Mouse (Mus musculus): ENCODE measurements around the gene Fam214b. TPM values are rescaled to one million over a fixed set of nuclear protein-coding genes. Genes with fewer than 3 reads are reported as not detected.
A peak's percentile ranks its signal among the peaks of the same experiment; 100 is the strongest.

Gene Fam214b
- 39.2 and 48.2 TPM in 2 replicates for polyA plus RNA-seq (2015; fragmentation: Nextera tagmentation; extraction: Ambion mirVana)

- H3K27ac ChIP-seq (ENCODE audit: low read length), result peak within 1 kb of the TSS; percentile 95
- H3K4me3 ChIP-seq (replicated peaks; ENCODE audit: low read length), result peak within 1 kb of the TSS; percentile 74
- peak; percentile 89 for ATAC-seq
- H3K27me3 ChIP-seq (replicated peaks; ENCODE audit: control insufficient read depth, insufficient read depth, low read length), result no peaks in the 10 kb centered on the region
- H3K4me1 ChIP-seq (replicated peaks; ENCODE audit: control insufficient read depth, insufficient read depth, low read length), result peaks cover 31% of the 10 kb centered on the region
- H3K4me2 ChIP-seq (ENCODE audit: low read length), result peak within 1 kb of the TSS; percentile 86
- H3K36me3 ChIP-seq (ENCODE audit: control insufficient read depth, insufficient read depth), result no peaks in the 10 kb centered on the region
- H3K9ac ChIP-seq (replicated peaks; ENCODE audit: low read depth, low read length), result peak within 1 kb of the TSS; percentile 72
- under 1% methylated on average over 33 of the region's 33 CpGs for WGBS
- no peaks in the 10 kb centered on the region for H3K9me3 ChIP-seq (ENCODE audit: control insufficient read depth, low read length)
Measured at GRCm38 (mm10) chr4:43045659-43046302, at the start of gene Fam214b. Gene Fam214b, minus strand, starts transcription at chr4:43046220.

GRCm38 (mm10) chr4:43091183-43091582, 45.2 kb upstream of the Fam214b start:
- H3K36me3 ChIP-seq (ENCODE audit: control insufficient read depth, insufficient read depth), result no peaks in the 10 kb centered on the region
- 89% methylated on average over 4 of the region's 4 CpGs for WGBS
- no peaks in the 10 kb centered on the region for H3K27me3 ChIP-seq (replicated peaks; ENCODE audit: control insufficient read depth, insufficient read depth, low read length)
- H3K4me2 ChIP-seq (ENCODE audit: low read length), result no peak overlapping the region
- H3K9ac ChIP-seq (replicated peaks; ENCODE audit: low read depth, low read length), result no peak overlapping the region
- H3K27ac ChIP-seq (ENCODE audit: low read length), result no peak overlapping the region
- H3K4me3 ChIP-seq (replicated peaks; ENCODE audit: low read length), result no peak overlapping the region
- H3K4me1 ChIP-seq (replicated peaks; ENCODE audit: control insufficient read depth, insufficient read depth, low read length), result no peaks in the 10 kb centered on the region
- no peak for ATAC-seq
- H3K9me3 ChIP-seq (ENCODE audit: control insufficient read depth, low read length), result no peaks in the 10 kb centered on the region

GRCm38 (mm10) chr4:43089950-43090349, 43.9 kb upstream of the Fam214b start:
- H3K27ac ChIP-seq (ENCODE audit: low read length), result no peak overlapping the region
- no peaks in the 10 kb centered on the region for H3K9me3 ChIP-seq (ENCODE audit: control insufficient read depth, low read length)
- ATAC-seq, result no peak
- no peaks in the 10 kb centered on the region for H3K4me1 ChIP-seq (replicated peaks; ENCODE audit: control insufficient read depth, insufficient read depth, low read length)
- no peaks in the 10 kb centered on the region for H3K27me3 ChIP-seq (replicated peaks; ENCODE audit: control insufficient read depth, insufficient read depth, low read length)
- no peak overlapping the region for H3K4me2 ChIP-seq (ENCODE audit: low read length)
- no peaks in the 10 kb centered on the region for H3K36me3 ChIP-seq (ENCODE audit: control insufficient read depth, insufficient read depth)
- no peak overlapping the region for H3K4me3 ChIP-seq (replicated peaks; ENCODE audit: low read length)
- 98% methylated on average over 2 of the region's 2 CpGs for WGBS
- H3K9ac ChIP-seq (replicated peaks; ENCODE audit: low read depth, low read length), result no peak overlapping the region

GRCm38 (mm10) chr4:43082458-43082857, 36.4 kb upstream of the Fam214b start:
- Histone ChIP-seq H3K27me3 (replicated peaks; ENCODE audit: control insufficient read depth, insufficient read depth, low read length) (no peaks in the 10 kb centered on the region), H3K4me1 (replicated peaks; ENCODE audit: control insufficient read depth, insufficient read depth, low read length) (peaks cover 2% of the 10 kb centered on the region), H3K27ac (ENCODE audit: low read length) (no peak overlapping the region), H3K9me3 (ENCODE audit: control insufficient read depth, low read length) (no peaks in the 10 kb centered on the region), H3K4me3 (replicated peaks; ENCODE audit: low read length) (no peak overlapping the region), H3K4me2 (ENCODE audit: low read length) (no peak overlapping the region), H3K36me3 (ENCODE audit: control insufficient read depth, insufficient read depth) (no peaks in the 10 kb centered on the region), H3K9ac (replicated peaks; ENCODE audit: low read depth, low read length) (no peak overlapping the region)
- no peak for ATAC-seq
- 78% methylated on average over 2 of the region's 2 CpGs for WGBS

- no peaks in the 10 kb centered on the region for H3K27me3 ChIP-seq (replicated peaks; ENCODE audit: control insufficient read depth, insufficient read depth, low read length)
- 53% methylated on average over 7 of the region's 7 CpGs for WGBS
- ATAC-seq, result no peak
- H3K9ac ChIP-seq (replicated peaks; ENCODE audit: low read depth, low read length), result no peak overlapping the region
- no peak overlapping the region for H3K4me3 ChIP-seq (replicated peaks; ENCODE audit: low read length)
- no peak overlapping the region for H3K4me2 ChIP-seq (ENCODE audit: low read length)
- peaks cover 2% of the 10 kb centered on the region for H3K4me1 ChIP-seq (replicated peaks; ENCODE audit: control insufficient read depth, insufficient read depth, low read length)
- no peaks in the 10 kb centered on the region for H3K9me3 ChIP-seq (ENCODE audit: control insufficient read depth, low read length)
- no peak overlapping the region for H3K27ac ChIP-seq (ENCODE audit: low read length)
- H3K36me3 ChIP-seq (ENCODE audit: control insufficient read depth, insufficient read depth), result no peaks in the 10 kb centered on the region
Measured at GRCm38 (mm10) chr4:43078071-43078718, 32.2 kb upstream of the Fam214b start.

- Histone ChIP-seq H3K27me3 (replicated peaks; ENCODE audit: control insufficient read depth, insufficient read depth, low read length) (no peaks in the 10 kb centered on the region), H3K4me3 (replicated peaks; ENCODE audit: low read length) (no peak overlapping the region), H3K4me1 (replicated peaks; ENCODE audit: control insufficient read depth, insufficient read depth, low read length) (peaks cover 2% of the 10 kb centered on the region), H3K9ac (replicated peaks; ENCODE audit: low read depth, low read length) (no peak overlapping the region), H3K36me3 (ENCODE audit: control insufficient read depth, insufficient read depth) (no peaks in the 10 kb centered on the region), H3K9me3 (ENCODE audit: control insufficient read depth, low read length) (no peaks in the 10 kb centered on the region), H3K4me2 (ENCODE audit: low read length) (no peak overlapping the region), H3K27ac (ENCODE audit: low read length) (no peak overlapping the region)
- no peak for ATAC-seq
Measured at GRCm38 (mm10) chr4:43074923-43075322, 28.9 kb upstream of the Fam214b start.

- H3K4me3 ChIP-seq (replicated peaks; ENCODE audit: low read length), result no peak overlapping the region
- H3K27me3 ChIP-seq (replicated peaks; ENCODE audit: control insufficient read depth, insufficient read depth, low read length), result no peaks in the 10 kb centered on the region
- H3K27ac ChIP-seq (ENCODE audit: low read length), result no peak overlapping the region
- 98% methylated on average over 4 of the region's 4 CpGs for WGBS
- ATAC-seq, result no peak
- H3K9me3 ChIP-seq (ENCODE audit: control insufficient read depth, low read length), result no peaks in the 10 kb centered on the region
- peaks cover 5% of the 10 kb centered on the region for H3K4me1 ChIP-seq (replicated peaks; ENCODE audit: control insufficient read depth, insufficient read depth, low read length)
- no peak overlapping the region for H3K9ac ChIP-seq (replicated peaks; ENCODE audit: low read depth, low read length)
- no peak overlapping the region for H3K4me2 ChIP-seq (ENCODE audit: low read length)
- no peaks in the 10 kb centered on the region for H3K36me3 ChIP-seq (ENCODE audit: control insufficient read depth, insufficient read depth)
Measured at GRCm38 (mm10) chr4:43065471-43065870, 19.5 kb upstream of the Fam214b start.

- peak overlapping the region; percentile 65 for H3K4me2 ChIP-seq (ENCODE audit: low read length)
- no peak for ATAC-seq
Measured at GRCm38 (mm10) chr4:43060286-43060685, 14.3 kb upstream of the Fam214b start.

GRCm38 (mm10) chr4:43059697-43060096, 13.7 kb upstream of the Fam214b start:
- Histone ChIP-seq H3K9me3 (ENCODE audit: control insufficient read depth, low read length) (no peaks in the 10 kb centered on the region), H3K27me3 (replicated peaks; ENCODE audit: control insufficient read depth, insufficient read depth, low read length) (no peaks in the 10 kb centered on the region), H3K27ac (ENCODE audit: low read length) (no peak overlapping the region), H3K4me2 (ENCODE audit: low read length) (peak overlapping the region; percentile 65), H3K36me3 (ENCODE audit: control insufficient read depth, insufficient read depth) (no peaks in the 10 kb centered on the region), H3K9ac (replicated peaks; ENCODE audit: low read depth, low read length) (0 out of 2 replicates have a peak overlapping the region, but pooled peaks have one; percentile 10), H3K4me3 (replicated peaks; ENCODE audit: low read length) (peak overlapping the region; percentile 74), H3K4me1 (replicated peaks; ENCODE audit: control insufficient read depth, insufficient read depth, low read length) (peaks cover 18% of the 10 kb centered on the region)
- 22% methylated on average over 3 of the region's 3 CpGs for WGBS
- ATAC-seq, result no peak

More at GRCm38 (mm10) chr4:43060286-43060685, 14.3 kb upstream of the Fam214b start:
- Histone ChIP-seq H3K4me1 (replicated peaks; ENCODE audit: control insufficient read depth, insufficient read depth, low read length) (peaks cover 18% of the 10 kb centered on the region), H3K9me3 (ENCODE audit: control insufficient read depth, low read length) (no peaks in the 10 kb centered on the region), H3K4me3 (replicated peaks; ENCODE audit: low read length) (0 out of 2 replicates have a peak overlapping the region, but pooled peaks have one; percentile 2), H3K27ac (ENCODE audit: low read length) (no peak overlapping the region), H3K9ac (replicated peaks; ENCODE audit: low read depth, low read length) (no peak overlapping the region), H3K27me3 (replicated peaks; ENCODE audit: control insufficient read depth, insufficient read depth, low read length) (no peaks in the 10 kb centered on the region), H3K36me3 (ENCODE audit: control insufficient read depth, insufficient read depth) (no peaks in the 10 kb centered on the region)
- WGBS, result 32% methylated on average over 3 of the region's 3 CpGs
